Mouse (Mus musculus): ENCODE data around the gene Hpf1. TPM values are rescaled to one million over a fixed set of nuclear protein-coding genes. Genes with fewer than 3 reads are reported as not detected.

The Hpf1 gene
- polyA plus RNA-seq, 1 experiment from 2014 or later, result 75.8 TPM

- Histone ChIP-seq H3K27ac (ENCODE audit: low read depth, low read length) (no peak overlapping the region), H3K36me3 (ENCODE audit: control insufficient read depth, insufficient read depth, low read length) (no peaks in the 10 kb centered on the region), H3K4me3 (ENCODE audit: low read depth, low read length) (peak overlapping the region; percentile 78; the same call in 1 of the 2 replicates), H3K9me3 (replicated peaks; ENCODE audit: control insufficient read depth, low read length) (no peaks in the 10 kb centered on the region), H3K27me3 (ENCODE audit: control insufficient read depth, insufficient read depth, low read length) (no peaks in the 10 kb centered on the region), H3K9ac (ENCODE audit: low read depth, low read length) (no peak overlapping the region), H3K4me2 (peak overlapping the region; percentile 82), H3K4me1 (ENCODE audit: control insufficient read depth, insufficient read depth, low read length) (peaks cover 13% of the 10 kb centered on the region)
- no peak for ATAC-seq (replicated peaks; ENCODE audit: insufficient number of reproducible peaks, low FRiP score, low TSS enrichment)
- WGBS (ENCODE audit: insufficient replicate concordance), result 81% methylated on average over 11 of the region's 11 CpGs
Measured at GRCm38 (mm10) chr8:60889131-60889842, 931 bp upstream of the Hpf1 start.

DNA sequence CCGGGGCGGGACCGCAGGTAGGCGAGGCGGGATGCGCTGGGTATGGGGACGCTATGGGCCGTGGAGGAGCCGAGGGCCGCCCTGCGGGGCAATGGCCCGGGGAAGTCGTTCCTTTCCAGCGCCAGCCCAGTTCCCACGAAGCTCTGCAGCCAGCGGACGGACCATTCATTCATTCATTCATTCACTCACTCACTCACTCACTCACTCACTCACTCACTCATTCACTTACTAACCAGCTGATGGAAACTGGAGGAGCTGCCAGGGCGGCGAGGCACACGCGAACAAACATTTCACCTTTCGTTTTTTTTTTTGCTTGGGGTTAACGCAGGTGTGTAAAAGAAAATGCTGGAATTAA lies 279 bp downstream of the Hpf1 start:
- H3K36me3 ChIP-seq (ENCODE audit: control insufficient read depth, insufficient read depth, low read length), result no peaks in the 10 kb centered on the region
- H3K4me1 ChIP-seq (ENCODE audit: control insufficient read depth, insufficient read depth, low read length), result peaks cover 21% of the 10 kb centered on the region
- no peak overlapping the region for H3K27ac ChIP-seq (ENCODE audit: low read depth, low read length)
- H3K27me3 ChIP-seq (ENCODE audit: control insufficient read depth, insufficient read depth, low read length), result no peaks in the 10 kb centered on the region
- peak overlapping the region; percentile 85 for H3K9ac ChIP-seq (ENCODE audit: low read depth, low read length)
- H3K4me3 ChIP-seq (ENCODE audit: low read depth, low read length), result peak overlapping the region; percentile 78
- ATAC-seq (replicated peaks; ENCODE audit: insufficient number of reproducible peaks, low FRiP score, low TSS enrichment), result no peak
- H3K4me2 ChIP-seq, result peak overlapping the region; percentile 82
- WGBS (ENCODE audit: insufficient replicate concordance), result 1% methylated on average over 23 of the region's 23 CpGs
- no peaks in the 10 kb centered on the region for H3K9me3 ChIP-seq (replicated peaks; ENCODE audit: control insufficient read depth, low read length)

DNA sequence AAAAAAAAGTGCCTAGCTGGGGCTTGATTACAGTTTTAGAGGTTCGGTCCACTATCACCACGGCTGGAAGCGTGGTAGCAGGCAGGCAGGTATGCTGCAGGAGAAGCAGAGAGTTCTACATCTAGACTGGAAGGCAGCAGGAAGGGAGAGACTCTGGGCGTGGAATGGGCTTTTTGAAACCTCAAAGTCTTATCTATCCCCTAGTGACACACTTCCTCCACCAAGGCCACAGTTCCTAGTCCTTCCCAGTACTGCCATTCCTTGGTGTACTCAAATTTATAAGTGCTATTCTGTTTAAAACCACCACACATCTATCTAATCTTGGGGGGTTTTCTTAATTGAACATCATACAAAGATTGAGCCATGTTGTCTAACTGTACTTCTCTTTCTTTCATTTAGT lies 1.5 kb downstream of the Hpf1 start:
- Histone ChIP-seq H3K4me3 (ENCODE audit: low read depth, low read length) (no peak overlapping the region), H3K9me3 (replicated peaks; ENCODE audit: control insufficient read depth, low read length) (no peaks in the 10 kb centered on the region), H3K36me3 (ENCODE audit: control insufficient read depth, insufficient read depth, low read length) (no peaks in the 10 kb centered on the region), H3K9ac (ENCODE audit: low read depth, low read length) (no peak overlapping the region), H3K4me1 (ENCODE audit: control insufficient read depth, insufficient read depth, low read length) (peaks cover 31% of the 10 kb centered on the region), H3K27me3 (ENCODE audit: control insufficient read depth, insufficient read depth, low read length) (no peaks in the 10 kb centered on the region), H3K27ac (ENCODE audit: low read depth, low read length) (no peak overlapping the region), H3K4me2 (no peak overlapping the region; the same call in 1 of the 2 replicates)
- ATAC-seq (replicated peaks; ENCODE audit: insufficient number of reproducible peaks, low FRiP score, low TSS enrichment), result no peak
- 88% methylated on average over 4 of the region's 4 CpGs for WGBS (ENCODE audit: insufficient replicate concordance)

GRCm38 (mm10) chr8:60895878-60896277 lies 5.7 kb downstream of the Hpf1 start:
- 33% methylated on average over 6 of the region's 6 CpGs for WGBS (ENCODE audit: insufficient replicate concordance)
- Histone ChIP-seq H3K9ac (ENCODE audit: low read depth, low read length) (no peak overlapping the region), H3K4me1 (ENCODE audit: control insufficient read depth, insufficient read depth, low read length) (peaks cover 37% of the 10 kb centered on the region), H3K9me3 (replicated peaks; ENCODE audit: control insufficient read depth, low read length) (no peaks in the 10 kb centered on the region), H3K27me3 (ENCODE audit: control insufficient read depth, insufficient read depth, low read length) (no peaks in the 10 kb centered on the region), H3K36me3 (ENCODE audit: control insufficient read depth, insufficient read depth, low read length) (no peaks in the 10 kb centered on the region), H3K4me2 (peak overlapping the region; percentile 10; the same call in 1 of the 2 replicates), H3K4me3 (ENCODE audit: low read depth, low read length) (no peak overlapping the region), H3K27ac (ENCODE audit: low read depth, low read length) (peak overlapping the region; percentile 32)
- 0 out of 2 replicates have a peak, but pooled peaks have one; percentile 40 for ATAC-seq (replicated peaks; ENCODE audit: insufficient number of reproducible peaks, low FRiP score, low TSS enrichment)

- Histone ChIP-seq H3K4me1 (ENCODE audit: control insufficient read depth, insufficient read depth, low read length) (peaks cover 22% of the 10 kb centered on the region), H3K4me3 (ENCODE audit: low read depth, low read length) (no peak overlapping the region), H3K4me2 (no peak overlapping the region), H3K9me3 (replicated peaks; ENCODE audit: control insufficient read depth, low read length) (no peaks in the 10 kb centered on the region), H3K27ac (ENCODE audit: low read depth, low read length) (no peak overlapping the region), H3K36me3 (ENCODE audit: control insufficient read depth, insufficient read depth, low read length) (0 out of 2 replicates have a peak, but pooled peaks cover 3% of the 10 kb centered on the region), H3K27me3 (ENCODE audit: control insufficient read depth, insufficient read depth, low read length) (no peaks in the 10 kb centered on the region), H3K9ac (ENCODE audit: low read depth, low read length) (no peak overlapping the region)
- ATAC-seq (replicated peaks; ENCODE audit: insufficient number of reproducible peaks, low FRiP score, low TSS enrichment), result no peak
- 88% methylated on average over 9 of the region's 9 CpGs for WGBS (ENCODE audit: insufficient replicate concordance)
Measured at GRCm38 (mm10) chr8:60900147-60900546, 9.9 kb downstream of the Hpf1 start.

- WGBS (ENCODE audit: insufficient replicate concordance), result 79% methylated on average over 4 of the region's 4 CpGs
- Histone ChIP-seq H3K36me3 (ENCODE audit: control insufficient read depth, insufficient read depth, low read length) (no peaks in the 10 kb centered on the region), H3K4me2 (no peak overlapping the region), H3K4me1 (ENCODE audit: control insufficient read depth, insufficient read depth, low read length) (no peaks in the 10 kb centered on the region), H3K4me3 (ENCODE audit: low read depth, low read length) (no peak overlapping the region), H3K27me3 (ENCODE audit: control insufficient read depth, insufficient read depth, low read length) (no peaks in the 10 kb centered on the region), H3K9ac (ENCODE audit: low read depth, low read length) (no peak overlapping the region), H3K9me3 (replicated peaks; ENCODE audit: control insufficient read depth, low read length) (no peaks in the 10 kb centered on the region), H3K27ac (ENCODE audit: low read depth, low read length) (no peak overlapping the region)
- ATAC-seq (replicated peaks; ENCODE audit: insufficient number of reproducible peaks, low FRiP score, low TSS enrichment), result no peak
Measured at GRCm38 (mm10) chr8:60912081-60912480, 21.9 kb downstream of the Hpf1 start.

DNA sequence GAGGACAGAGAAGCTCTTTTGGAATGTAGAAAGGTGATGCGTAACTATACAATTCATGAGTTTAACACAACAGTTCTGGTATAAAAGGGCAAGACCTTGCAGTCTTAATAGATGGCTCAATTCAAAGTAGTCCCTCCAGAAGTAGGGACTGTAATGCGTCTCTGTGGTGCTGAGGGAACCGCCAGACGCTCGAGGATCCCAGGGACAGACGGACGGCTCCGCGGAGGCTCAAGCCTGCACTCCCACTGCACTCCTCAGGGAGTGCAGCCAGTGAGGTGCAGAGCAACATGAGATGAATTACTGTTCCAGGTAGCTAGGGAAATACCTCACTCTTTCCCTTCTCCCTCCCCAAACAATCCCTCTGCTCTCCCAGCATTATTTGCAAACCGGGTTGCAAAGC lies 22.3 kb downstream of the Hpf1 start:
- Histone ChIP-seq H3K27ac (ENCODE audit: low read depth, low read length) (no peak overlapping the region), H3K27me3 (ENCODE audit: control insufficient read depth, insufficient read depth, low read length) (no peaks in the 10 kb centered on the region), H3K4me3 (ENCODE audit: low read depth, low read length) (no peak overlapping the region), H3K9me3 (replicated peaks; ENCODE audit: control insufficient read depth, low read length) (no peaks in the 10 kb centered on the region), H3K4me1 (ENCODE audit: control insufficient read depth, insufficient read depth, low read length) (no peaks in the 10 kb centered on the region), H3K36me3 (ENCODE audit: control insufficient read depth, insufficient read depth, low read length) (no peaks in the 10 kb centered on the region), H3K9ac (ENCODE audit: low read depth, low read length) (no peak overlapping the region), H3K4me2 (no peak overlapping the region)
- 59% methylated on average over 10 of the region's 10 CpGs for WGBS (ENCODE audit: insufficient replicate concordance)
- no peak for ATAC-seq (replicated peaks; ENCODE audit: insufficient number of reproducible peaks, low FRiP score, low TSS enrichment)

- WGBS (ENCODE audit: insufficient replicate concordance), result 84% methylated on average over 3 of the region's 3 CpGs
- H3K9me3 ChIP-seq (replicated peaks; ENCODE audit: control insufficient read depth, low read length), result no peaks in the 10 kb centered on the region
- H3K36me3 ChIP-seq (ENCODE audit: control insufficient read depth, insufficient read depth, low read length), result no peaks in the 10 kb centered on the region
- H3K9ac ChIP-seq (ENCODE audit: low read depth, low read length), result no peak overlapping the region
- H3K4me2 ChIP-seq, result no peak overlapping the region
- ATAC-seq (replicated peaks; ENCODE audit: insufficient number of reproducible peaks, low FRiP score, low TSS enrichment), result no peak
- no peaks in the 10 kb centered on the region for H3K4me1 ChIP-seq (ENCODE audit: control insufficient read depth, insufficient read depth, low read length)
- no peaks in the 10 kb centered on the region for H3K27me3 ChIP-seq (ENCODE audit: control insufficient read depth, insufficient read depth, low read length)
- H3K27ac ChIP-seq (ENCODE audit: low read depth, low read length), result no peak overlapping the region
- no peak overlapping the region for H3K4me3 ChIP-seq (ENCODE audit: low read depth, low read length)
Measured at GRCm38 (mm10) chr8:60919069-60919468, 28.9 kb downstream of the Hpf1 start.

DNA sequence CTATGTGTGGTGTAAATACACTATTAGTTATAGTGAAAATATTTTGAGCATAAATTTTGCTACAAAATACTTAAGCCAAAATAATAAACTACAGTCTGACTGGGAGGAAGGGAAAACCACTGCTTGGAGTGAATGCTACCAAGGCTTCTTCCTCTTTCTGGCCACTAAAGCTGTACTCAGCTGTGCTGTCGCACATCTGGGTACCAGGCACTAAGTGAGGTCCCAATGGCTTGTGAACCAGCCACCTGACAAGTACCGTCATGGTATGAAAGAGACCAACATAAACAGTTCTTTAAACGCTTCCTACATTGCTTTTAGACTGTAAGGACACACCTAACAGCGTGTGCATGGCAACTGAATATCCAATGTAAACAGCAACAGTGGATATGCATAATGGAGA lies 30.0 kb downstream of the Hpf1 start:
- 93% methylated on average over 4 of the region's 4 CpGs for WGBS (ENCODE audit: insufficient replicate concordance)
- Histone ChIP-seq H3K4me2 (no peak overlapping the region), H3K4me3 (ENCODE audit: low read depth, low read length) (no peak overlapping the region), H3K27ac (ENCODE audit: low read depth, low read length) (no peak overlapping the region), H3K36me3 (ENCODE audit: control insufficient read depth, insufficient read depth, low read length) (no peaks in the 10 kb centered on the region), H3K9me3 (replicated peaks; ENCODE audit: control insufficient read depth, low read length) (no peaks in the 10 kb centered on the region), H3K4me1 (ENCODE audit: control insufficient read depth, insufficient read depth, low read length) (no peaks in the 10 kb centered on the region), H3K27me3 (ENCODE audit: control insufficient read depth, insufficient read depth, low read length) (no peaks in the 10 kb centered on the region), H3K9ac (ENCODE audit: low read depth, low read length) (no peak overlapping the region)
- ATAC-seq (replicated peaks; ENCODE audit: insufficient number of reproducible peaks, low FRiP score, low TSS enrichment), result no peak
